Comparison of ENCODE assay signal across 12 mouse cellular contexts in genomic region chr3:129216491-129216890, GRCm38 (mm10). TPM values are rescaled to one million over a fixed set of nuclear protein-coding genes. Genes with fewer than 3 reads are reported as not detected.
DNase-seq lines count a peak whose midpoint lies in the region; ATAC-seq and TF ChIP-seq lines count a peak whose summit lies in the region.
"Had no signal": no experiment of that assay in that cellular context is flagged by ENCODE, and none has a peak within 500 bp of the region (broad histone marks: within the 10 kb centered on the region; RNA-seq: fewer than 3 reads in every experiment).

No protein-coding gene starts in this region.

- no peaks in the 10 kb centered on the region for H3K9me3 ChIP-seq in heart, embryonic 16.5 days (replicated peaks; ENCODE audit: control insufficient read depth, low read length)
- H3K9me3 ChIP-seq in E14TG2a.4 (ENCODE audit: low read length) = no peaks in the 10 kb centered on the region
- H3K9me3 ChIP-seq in embryonic facial prominence, embryonic 13.5 days = no peaks in the 10 kb centered on the region
- H3K9me3 ChIP-seq in midbrain, embryonic 11.5 days (ENCODE audit: control insufficient read depth, low read length) = no peaks in the 10 kb centered on the region

- DNase-seq in heart, adult 9 months (ENCODE audit: low spot score in 2 of 2) = no peak
- DNase-seq in midbrain, embryonic 11.5 days (ENCODE audit: low spot score, missing footprints) = peak; percentile 96
- DNase-seq in embryo, embryonic 10 days (ENCODE audit: low spot score) = no peak
- DNase-seq in thymus, postnatal 36 days = no peak
- DNase-seq in adrenal gland, postnatal 36 days = no peak
- DNase-seq: left cerebral cortex, postnatal 4 days; lung, postnatal 36 days had no signal

- H3K4me3 ChIP-seq in heart, embryonic 16.5 days (ENCODE audit: low read length) = peak overlapping the region; percentile 66
- peak overlapping the region; percentile 82 for H3K4me3 ChIP-seq in E14TG2a.4 (replicated peaks; ENCODE audit: low read length)
- peak overlapping the region; percentile 53 for H3K4me3 ChIP-seq in embryonic facial prominence, embryonic 13.5 days
- H3K4me3 ChIP-seq in midbrain, embryonic 11.5 days (ENCODE audit: low read depth, low read length) = no peak overlapping the region

- TF ChIP-seq CTCF in E14TG2a.4 (conservative IDR thresholded peaks at IDR 0.05; ENCODE audit: low read length) = no peak

- 0 out of 2 replicates have a peak, but pooled peaks cover 9% of the 10 kb centered on the region for H3K4me1 ChIP-seq in heart, embryonic 16.5 days (ENCODE audit: control insufficient read depth, insufficient read depth, low read length)
- H3K4me1 ChIP-seq in E14TG2a.4 (replicated peaks; ENCODE audit: low read depth, low read length) = peaks cover 66% of the 10 kb centered on the region
- peaks cover 20% of the 10 kb centered on the region for H3K4me1 ChIP-seq in embryonic facial prominence, embryonic 13.5 days
- H3K4me1 ChIP-seq in midbrain, embryonic 11.5 days (ENCODE audit: control insufficient read depth, insufficient read depth, low read length) = peaks cover 23% of the 10 kb centered on the region

- H3K36me3 ChIP-seq in heart, embryonic 16.5 days (ENCODE audit: control insufficient read depth, insufficient read depth) = no peaks in the 10 kb centered on the region
- no peaks in the 10 kb centered on the region for H3K36me3 ChIP-seq in E14TG2a.4 (ENCODE audit: insufficient read depth, low read length)
- H3K36me3 ChIP-seq in embryonic facial prominence, embryonic 13.5 days = no peaks in the 10 kb centered on the region
- H3K36me3 ChIP-seq in midbrain, embryonic 11.5 days (ENCODE audit: control insufficient read depth, insufficient read depth, low read length) = no peaks in the 10 kb centered on the region

- ATAC-seq in heart, embryonic 16.5 days (replicated peaks; ENCODE audit: extremely low read depth, insufficient read depth, low FRiP score) = no peak
- ATAC-seq in embryonic facial prominence, embryonic 13.5 days (ENCODE audit: insufficient number of reproducible peaks, insufficient read depth, low FRiP score, low TSS enrichment, low read depth) = no peak
- ATAC-seq in midbrain, embryonic 11.5 days (ENCODE audit: low FRiP score) = no peak

- H3K27me3 ChIP-seq in heart, embryonic 16.5 days (ENCODE audit: control insufficient read depth, insufficient read depth, low read length) = peaks cover 54% of the 10 kb centered on the region
- H3K27me3 ChIP-seq in E14TG2a.4 (ENCODE audit: insufficient read depth, low read length) = peaks cover 89% of the 10 kb centered on the region
- peaks cover 94% of the 10 kb centered on the region for H3K27me3 ChIP-seq in embryonic facial prominence, embryonic 13.5 days
- peaks cover 89% of the 10 kb centered on the region for H3K27me3 ChIP-seq in midbrain, embryonic 11.5 days (ENCODE audit: control insufficient read depth, insufficient read depth, low read length)
- H3K27me3 ChIP-seq: CH12.LX had no signal

- 7% methylated on average over 9 of the region's 9 CpGs for WGBS in heart, embryonic 16.5 days
- 7% methylated on average over 9 of the region's 9 CpGs for WGBS in embryonic facial prominence, embryonic 13.5 days
- 2% methylated on average over 9 of the region's 9 CpGs for WGBS in midbrain, embryonic 11.5 days

- H3K27ac ChIP-seq in heart, embryonic 16.5 days (ENCODE audit: low read length) = no peak overlapping the region
- no peak overlapping the region; the same call in 1 of the 2 replicates for H3K27ac ChIP-seq in embryonic facial prominence, embryonic 13.5 days
- H3K27ac ChIP-seq in midbrain, embryonic 11.5 days (ENCODE audit: low read depth, low read length) = no peak overlapping the region

- H3K4me2 ChIP-seq in heart, embryonic 16.5 days (ENCODE audit: low read depth, low read length) = peak overlapping the region; percentile 86
- H3K4me2 ChIP-seq in embryonic facial prominence, embryonic 13.5 days = peak overlapping the region; percentile 89
- H3K4me2 ChIP-seq in midbrain, embryonic 11.5 days = no peak overlapping the region; the same call in 1 of the 2 replicates

- H3K9ac ChIP-seq in heart, embryonic 16.5 days (ENCODE audit: low read length) = peak overlapping the region; percentile 8
- H3K9ac ChIP-seq in embryonic facial prominence, embryonic 13.5 days = peak overlapping the region; percentile 68
- no peak overlapping the region for H3K9ac ChIP-seq in midbrain, embryonic 11.5 days (ENCODE audit: low read length)

RNA-seq across cellular contexts. Expression of gene Pitx2, which starts 16.8 kb away (rescaled TPM):
- polyA plus RNA-seq in heart, embryonic 16.5 days (2015; fragmentation: Nextera tagmentation; extraction: Ambion mirVana) = 16.3 and 26.9 TPM in 2 replicates
- 62.5 and 65.6 TPM in 2 replicates for polyA plus RNA-seq in embryonic facial prominence, embryonic 13.5 days (2015; fragmentation: Nextera tagmentation; extraction: Ambion mirVana)
- polyA plus RNA-seq in midbrain, embryonic 11.5 days (2014; fragmentation: Nextera tagmentation; extraction: Ambion mirVana) = 53.7 and 56.3 TPM in 2 replicates
- total RNA-seq in adrenal gland, postnatal 36 days (2021) = not detected
- total RNA-seq: CH12.LX; left cerebral cortex, postnatal 4 days had no signal
- polyA plus RNA-seq: frontal cortex, adult 2 months had no signal
